In the genomic region with DNA sequence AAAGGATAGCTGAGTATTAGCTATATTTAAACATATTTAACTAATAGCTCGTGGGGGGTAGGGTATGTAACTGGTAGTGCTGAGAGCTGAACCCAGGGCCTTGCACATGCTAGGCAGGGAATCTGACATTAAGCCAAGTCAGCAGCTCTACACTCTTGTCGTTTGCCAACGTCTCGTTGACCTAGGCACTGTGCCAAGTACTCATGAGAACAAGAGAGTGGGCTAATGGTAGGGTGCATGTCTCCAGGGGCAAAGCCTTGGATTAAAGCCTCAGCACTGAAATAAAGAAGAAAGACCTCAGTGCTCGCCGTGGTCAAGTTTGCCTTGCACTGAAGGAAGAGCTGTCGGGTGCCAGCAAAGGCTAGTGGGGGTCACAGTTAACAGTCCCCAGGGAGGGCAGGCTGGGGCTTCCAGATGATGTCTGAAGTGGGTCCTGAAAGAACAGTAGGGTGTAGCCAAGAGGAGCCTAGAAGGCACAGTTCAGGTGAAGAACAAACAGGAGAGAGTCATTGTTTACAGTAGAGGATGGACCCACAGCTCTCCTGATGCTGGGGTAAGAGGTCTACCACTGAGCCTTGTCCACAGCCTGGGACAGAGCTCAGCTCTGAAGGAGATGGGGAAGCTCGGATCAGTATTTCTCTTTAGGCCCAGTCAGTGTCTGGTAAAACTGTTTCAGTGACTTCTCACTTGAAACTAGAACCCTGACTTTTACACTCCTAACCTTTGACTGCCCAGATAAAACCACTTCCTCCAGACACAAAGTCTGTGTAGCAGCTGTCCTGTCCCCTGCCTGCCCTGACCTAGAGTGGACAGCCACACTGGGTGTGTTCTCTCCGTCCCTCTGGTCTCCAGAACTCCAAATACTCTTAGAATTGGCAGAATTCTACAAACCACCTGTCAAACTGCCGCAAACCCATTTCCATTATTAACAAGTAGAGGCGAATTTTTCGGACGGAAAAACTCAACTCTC, we compare ENCODE assay signal across 13 mouse cellular contexts.
DNase-seq lines count a peak whose midpoint lies in the region; ATAC-seq and TF ChIP-seq lines count a peak whose summit lies in the region.
"Had no signal": no experiment of that assay in that cellular context is flagged by ENCODE, and none has a peak within 500 bp of the region (broad histone marks: within the 10 kb centered on the region; RNA-seq: fewer than 3 reads in every experiment).

No protein-coding gene starts in this region.

- H3K4me3 ChIP-seq in heart, postnatal 0 days (ENCODE audit: low read depth, low read length), result no peak overlapping the region
- H3K4me3 ChIP-seq in lung, embryonic 14.5 days (ENCODE audit: low read depth, low read length), result no peak overlapping the region
- H3K4me3 ChIP-seq: kidney, embryonic 15.5 days had no signal

- no peak for TF ChIP-seq CTCF in heart, postnatal 0 days (IDR thresholded peaks at IDR 0.05; ENCODE audit: low read depth)
- no peak for TF ChIP-seq CTCF in lung, embryonic 14.5 days (IDR thresholded peaks at IDR 0.05; ENCODE audit: low read depth)

- H3K27ac ChIP-seq in heart, postnatal 0 days (ENCODE audit: low read depth), result peak overlapping the region; percentile 81; the same call in 1 of the 2 replicates
- no peak overlapping the region for H3K27ac ChIP-seq in lung, embryonic 14.5 days (ENCODE audit: low read depth)
- H3K27ac ChIP-seq: kidney, embryonic 15.5 days; macrophage had no signal

- H3K9me3 ChIP-seq in heart, postnatal 0 days (replicated peaks; ENCODE audit: control insufficient read depth, low read length), result no peaks in the 10 kb centered on the region
- H3K9me3 ChIP-seq in lung, embryonic 14.5 days (ENCODE audit: low read depth, low read length), result no peaks in the 10 kb centered on the region
- H3K9me3 ChIP-seq: kidney, embryonic 15.5 days had no signal

- H3K4me1 ChIP-seq in heart, postnatal 0 days (ENCODE audit: control insufficient read depth, insufficient read depth), result peaks cover 9% of the 10 kb centered on the region; the same call in 1 of the 2 replicates
- peaks cover 4% of the 10 kb centered on the region; the same call in 1 of the 2 replicates for H3K4me1 ChIP-seq in lung, embryonic 14.5 days (ENCODE audit: insufficient read depth)

- no peak for ATAC-seq in heart, postnatal 0 days (ENCODE audit: insufficient read depth, low read depth)
- no peak for ATAC-seq in lung, embryonic 14.5 days (ENCODE audit: insufficient read depth)
- ATAC-seq: activated CD4-positive, CD25-positive, alpha-beta regulatory T cell, adult 4 months had no signal

- no peak for TF ChIP-seq EP300 in heart, postnatal 0 days (IDR thresholded peaks at IDR 0.05; ENCODE audit: low read depth)

- 59% methylated on average over 13 of the region's 13 CpGs for WGBS in heart, postnatal 0 days
- 60% methylated on average over 13 of the region's 13 CpGs for WGBS in lung, embryonic 14.5 days

- H3K9ac ChIP-seq in heart, postnatal 0 days (replicated peaks; ENCODE audit: low read depth, low read length), result no peak overlapping the region
- no peak overlapping the region for H3K9ac ChIP-seq in lung, embryonic 14.5 days
- H3K9ac ChIP-seq: kidney, embryonic 15.5 days had no signal

- no peak overlapping the region for H3K4me2 ChIP-seq in heart, postnatal 0 days (ENCODE audit: low read depth, low read length)
- H3K4me2 ChIP-seq in lung, embryonic 14.5 days, result no peak overlapping the region
- H3K4me2 ChIP-seq: kidney, embryonic 15.5 days had no signal

- no peak for DNase-seq in heart, postnatal 0 days (ENCODE audit: low spot score)
- no peak for DNase-seq in heart, adult 11 months
- DNase-seq in retina, postnatal 1 day, result peak; percentile 41
- no peak for DNase-seq in retina, embryonic 14.5 days (ENCODE audit: low spot score)
- peak; percentile 77 for DNase-seq in lung, embryonic 14.5 days
- DNase-seq in frontal cortex, postnatal 36 days (ENCODE audit: low spot score in 2 of 2), result no peak
- no peak for DNase-seq in gastrocnemius, adult 8-10 months (ENCODE audit: low spot score in 2 of 2)
- DNase-seq: cerebellum, adult 2 months; gastrocnemius, postnatal 10 days; right cerebral cortex, adult 18-20 months had no signal

- H3K36me3 ChIP-seq in heart, postnatal 0 days (replicated peaks; ENCODE audit: control insufficient read depth, insufficient read depth, low read length), result no peaks in the 10 kb centered on the region
- H3K36me3 ChIP-seq in lung, embryonic 14.5 days (ENCODE audit: insufficient read depth), result no peaks in the 10 kb centered on the region
- H3K36me3 ChIP-seq: kidney, embryonic 15.5 days had no signal

- no peaks in the 10 kb centered on the region for H3K27me3 ChIP-seq in heart, postnatal 0 days (ENCODE audit: control insufficient read depth, insufficient read depth, low read length)
- H3K27me3 ChIP-seq in lung, embryonic 14.5 days (ENCODE audit: insufficient read depth, low read length), result no peaks in the 10 kb centered on the region
- H3K27me3 ChIP-seq: kidney, embryonic 15.5 days had no signal

Comparison
In these comparisons a context has a peak if more than half of its experiments do, and no peak if none do; other contexts are left out.
1. DNase-seq: peak in retina, postnatal 1 day (single experiment) and lung, embryonic 14.5 days (single experiment); none in heart, postnatal 0 days (single experiment), heart, adult 11 months (single experiment), retina, embryonic 14.5 days (single experiment), frontal cortex, postnatal 36 days (0 of 2) and gastrocnemius, adult 8-10 months (0 of 2).